Mouse (Mus musculus): ENCODE measurements at regions not wholly inside any gene's neighbourhood (a gene's known extent, or its start where the extent isn't known, plus 50 kb on each side); places are given as distances from the start of the nearest gene placed in this dataset.

- no peak for TF ChIP-seq CTCF (IDR thresholded peaks at IDR 0.05; ENCODE audit: insufficient read depth, low read depth, low read length)
- TF ChIP-seq POLR2A (IDR thresholded peaks at IDR 0.05; ENCODE audit: insufficient read depth, low read depth, low read length), result no peak
These were observed 58.8 kb upstream of the Sfrp2 start for GRCm38 (mm10) chr3:83707278-83707677.

All from olfactory bulb, adult 2 months (tissue).